Mouse (Mus musculus): Measurements from ENCODE around the gene Hbs1l.

The Hbs1l gene

GRCm38 (mm10) chr10:21401259-21401658 lies 105.5 kb downstream of the Hbs1l start:
- no peak for DNase-seq (ENCODE audit: low spot score)

GRCm38 (mm10) chr10:21404822-21405221 lies 109.0 kb downstream of the Hbs1l start:
- DNase-seq (ENCODE audit: low spot score): no peak

- peak; percentile 16 for DNase-seq (ENCODE audit: low spot score)
Measured at GRCm38 (mm10) chr10:21405707-21406534, 110.1 kb downstream of the Hbs1l start.

GRCm38 (mm10) chr10:21410711-21411110 lies 114.9 kb downstream of the Hbs1l start:
- no peak for DNase-seq (ENCODE audit: low spot score)

GRCm38 (mm10) chr10:21411621-21412205 lies 115.9 kb downstream of the Hbs1l start:
- DNase-seq (ENCODE audit: low spot score): no peak

GRCm38 (mm10) chr10:21415031-21415430 lies 119.3 kb downstream of the Hbs1l start:
- no peak for DNase-seq (ENCODE audit: low spot score)

GRCm38 (mm10) chr10:21416184-21416583 lies 120.4 kb downstream of the Hbs1l start:
- DNase-seq (ENCODE audit: low spot score): no peak
